Mouse (Mus musculus) heart, adult 2 months (tissue): ENCODE measurements around the gene Ampd3. TPM values are rescaled to one million over a fixed set of nuclear protein-coding genes. Genes with fewer than 3 reads are reported as not detected.

Experiments used
- DNase-seq, 2 experiments: peaks; one replicate each; pipeline ENCODE4 v3.0.0; 2021
- H3K27ac ChIP-seq: fragments of 200-600 bp; 2 replicates; pipeline ENCODE4 v1.8.1; 2022
- H3K27me3 ChIP-seq: fragments of 200-500 bp; 2 replicates; pipeline ENCODE4 v1.6.1; 2012; ENCODE audit warnings: mild to moderate bottlenecking, low read length, inconsistent platforms, mixed read lengths; ENCODE audit not compliant: control insufficient read depth, insufficient read depth
- H3K36me3 ChIP-seq: fragments of 200-500 bp; 2 replicates; pipeline ENCODE4 v1.6.1; 2012; ENCODE audit warnings: low read length, inconsistent platforms; ENCODE audit not compliant: control insufficient read depth, insufficient read depth
- H3K4me1 ChIP-seq: fragments of 200-500 bp; 2 replicates; pipeline ENCODE4 v1.6.1; 2011; ENCODE audit warnings: low read length; ENCODE audit not compliant: control insufficient read depth, insufficient read depth
- H3K4me3 ChIP-seq: fragments of 200-600 bp; 2 replicates; pipeline ENCODE4 v1.8.1; 2022
- H3K79me2 ChIP-seq: fragments of 200-500 bp; replicated peaks from 2 replicates; pipeline ENCODE4 v1.6.1; 2012; ENCODE audit warnings: mild to moderate bottlenecking, inconsistent platforms, low read length, moderate library complexity, mixed read lengths; ENCODE audit not compliant: control insufficient read depth, insufficient read depth
- H3K9ac ChIP-seq: fragments of 200-500 bp; 2 replicates; pipeline ENCODE4 v1.6.1; 2012; ENCODE audit warnings: low read depth, mild to moderate bottlenecking, control low read depth, inconsistent platforms, low read length, mixed read lengths
- CTCF ChIP-seq: fragments of 200-600 bp; IDR thresholded peaks from 2 replicates; pipeline ENCODE4 v1.8.1; 2022; ENCODE audit warnings: antibody characterized with exemption, mild to moderate bottlenecking, moderate library complexity
- EP300 ChIP-seq: fragments of 200-500 bp; IDR thresholded peaks from 2 replicates; pipeline ENCODE4 v1.6.1; 2011; ENCODE audit warnings: low read depth, low read length, control low read depth; ENCODE audit not compliant: insufficient read depth
- POLR2A ChIP-seq: fragments of 200-500 bp; IDR thresholded peaks from 2 replicates; pipeline ENCODE4 v1.6.1; 2011; ENCODE audit warnings: mild to moderate bottlenecking, low read depth, low read length, control low read depth; ENCODE audit not compliant: insufficient read depth
- WGBS: fragments of 180-500 bp; shearing (Covaris S2); methylation state at CpG from one replicate; pipeline ENCODE4 v1.1.7; 2018; 5-methylcytosine and 5-hydroxymethylcytosine counted together
- intact Hi-C: fragments of 180-260 bp; cut with DNase I; formaldehyde crosslinking; loops from one replicate; pipeline ENCODE4 v1.15.1; 2025
- polyA plus RNA-seq: library from polyadenylated mRNA; depleted of rRNA; stranded (reverse); fragments of >200 nt; gene quantifications from 2 replicates; pipeline ENCODE4 v1.2.3, GENCODE M21; 2012
- total RNA-seq, 2 experiments: library from RNA; stranded (reverse); gene quantifications; 2 replicates each; pipeline ENCODE4 v1.2.3; 2021

Gene Ampd3
- total and polyA plus RNA-seq, 3 experiments, result 29.9 to 43.6 (median 38.9) TPM

DNA sequence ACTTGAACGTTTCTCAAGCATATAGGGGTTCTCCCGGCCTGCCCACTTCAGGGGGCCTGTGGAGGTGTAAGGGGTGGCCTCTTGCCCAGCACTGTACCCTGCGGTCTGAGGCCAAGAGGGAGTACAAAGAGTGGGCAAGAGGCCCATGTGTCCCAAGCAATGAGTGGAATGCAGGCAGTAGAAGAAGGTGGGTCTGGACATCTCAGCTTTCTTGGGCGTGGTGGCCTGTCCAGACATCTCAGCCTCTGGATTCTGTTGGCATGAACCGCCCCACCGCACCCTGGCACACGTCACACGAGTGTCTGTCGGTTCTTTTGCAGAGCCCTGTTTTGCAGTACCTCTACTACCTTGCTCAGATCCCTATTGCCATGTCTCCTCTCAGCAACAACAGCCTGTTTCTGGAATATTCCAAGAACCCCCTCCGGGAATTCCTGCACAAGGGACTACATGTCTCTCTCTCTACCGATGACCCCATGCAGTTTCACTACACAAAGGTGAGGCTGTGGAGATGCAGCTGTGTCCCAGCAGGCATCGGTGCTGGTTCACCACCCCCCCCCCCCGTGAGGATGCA lies 39.5 kb downstream of the Ampd3 start:
- Histone ChIP-seq H3K4me3 (no peak overlapping the region), H3K79me2 (no peaks in the 10 kb centered on the region), H3K27me3 (no peaks in the 10 kb centered on the region), H3K4me1 (peaks cover 9% of the 10 kb centered on the region), H3K36me3 (peaks cover 4% of the 10 kb centered on the region; the same call in 1 of the 2 replicates), H3K9ac (no peak overlapping the region), H3K27ac (no peak overlapping the region; the same call in 1 of the 2 replicates)
- TF ChIP-seq POLR2A (no peak), EP300 (no peak), CTCF (no peak)
- DNase-seq, result no peak
- intact Hi-C loops, result loop anchor here (10.0 kb wide), 1 partner anchor 263 kb away; no protein-coding TSS in a partner anchor
- WGBS, result 75% methylated on average over 13 of the region's 13 CpGs

DNA sequence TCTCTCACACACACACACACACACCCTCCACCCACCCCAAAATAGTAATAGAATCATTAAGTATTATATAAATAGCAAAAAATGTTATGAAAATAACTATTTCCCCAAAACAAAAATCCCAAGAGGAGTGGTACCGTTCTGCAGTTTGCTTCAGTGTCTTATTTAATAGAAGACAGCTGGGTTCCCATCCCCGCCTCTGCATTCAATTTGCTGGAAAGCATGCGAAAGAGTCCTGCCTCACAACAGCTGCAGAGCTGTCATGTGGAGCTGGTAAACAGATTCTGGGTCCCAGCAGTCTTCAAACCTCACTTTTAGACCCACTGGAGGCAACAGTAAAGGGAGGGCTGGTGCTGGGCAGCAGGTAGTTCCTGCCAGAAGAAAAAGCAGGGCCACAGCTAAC lies 41.0 kb downstream of the Ampd3 start:
- Histone ChIP-seq H3K36me3 (peaks cover 4% of the 10 kb centered on the region; the same call in 1 of the 2 replicates), H3K27me3 (no peaks in the 10 kb centered on the region), H3K4me1 (peaks cover 9% of the 10 kb centered on the region), H3K79me2 (no peaks in the 10 kb centered on the region), H3K4me3 (no peak overlapping the region), H3K27ac (peak overlapping the region; percentile 61), H3K9ac (no peak overlapping the region)
- intact Hi-C loops, result loop anchor here (10.0 kb wide), 1 partner anchor 264 kb away; no protein-coding TSS in a partner anchor
- TF ChIP-seq CTCF (no peak), POLR2A (no peak), EP300 (no peak)
- DNase-seq, result no peak
- 69% methylated on average over 3 of the region's 3 CpGs for WGBS

GRCm38 (mm10) chr7:110809585-110810557 lies 41.9 kb downstream of the Ampd3 start:
- peaks cover 9% of the 10 kb centered on the region for H3K4me1 ChIP-seq
- 73% methylated on average over 18 of the region's 18 CpGs for WGBS
- TF ChIP-seq EP300, result peak; percentile 11; the same call in 1 of the 2 replicates
- no peak for TF ChIP-seq POLR2A

GRCm38 (mm10) chr7:110810995-110811394 lies 43.0 kb downstream of the Ampd3 start:
- H3K4me3 ChIP-seq, result no peak overlapping the region
- no peaks in the 10 kb centered on the region for H3K79me2 ChIP-seq
- H3K27me3 ChIP-seq, result no peaks in the 10 kb centered on the region
- peaks cover 10% of the 10 kb centered on the region for H3K4me1 ChIP-seq
- peak overlapping the region; percentile 43 for H3K27ac ChIP-seq
- intact Hi-C loops, result no loop called here
- TF ChIP-seq POLR2A (no peak), CTCF (no peak), EP300 (no peak)
- no peak for DNase-seq
- H3K9ac ChIP-seq, result no peak overlapping the region
- peaks cover 4% of the 10 kb centered on the region; the same call in 1 of the 2 replicates for H3K36me3 ChIP-seq
- 67% methylated on average over 8 of the region's 8 CpGs for WGBS

More at GRCm38 (mm10) chr7:110809585-110810557, 41.9 kb downstream of the Ampd3 start:
- DNase-seq, result no peak
- Histone ChIP-seq H3K9ac (no peak overlapping the region), H3K27ac (peak overlapping the region; percentile 61), H3K4me3 (no peak overlapping the region), H3K36me3 (peaks cover 4% of the 10 kb centered on the region; the same call in 1 of the 2 replicates), H3K79me2 (no peaks in the 10 kb centered on the region), H3K27me3 (no peaks in the 10 kb centered on the region)
- intact Hi-C loops, result loop anchor here (10.0 kb wide), 1 partner anchor 265 kb away; no protein-coding TSS in a partner anchor

DNA sequence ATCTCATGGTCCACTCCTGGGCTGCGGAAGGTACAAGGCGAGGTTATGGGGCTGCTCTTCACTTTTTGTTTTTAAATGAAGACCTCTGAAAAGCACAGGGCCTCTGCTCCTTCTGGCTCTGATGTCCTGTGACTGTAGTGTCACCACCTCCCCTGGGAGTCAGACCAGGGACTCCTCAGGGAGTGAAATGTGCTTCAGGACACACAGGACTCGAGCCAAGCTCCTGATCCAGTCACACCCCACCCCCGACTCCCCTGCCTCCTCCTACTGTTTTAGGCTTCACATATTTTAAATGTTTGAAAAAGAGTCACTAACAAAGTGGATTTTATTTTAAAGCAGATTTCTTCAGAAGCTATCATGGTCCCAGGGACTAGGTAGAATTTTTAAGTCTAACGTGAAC lies 43.5 kb downstream of the Ampd3 start:
- DNase-seq, result no peak
- H3K27ac ChIP-seq, result no peak overlapping the region; the same call in 1 of the 2 replicates
- no peak for TF ChIP-seq POLR2A
- TF ChIP-seq EP300, result no peak
- no peak for TF ChIP-seq CTCF
- peaks cover 10% of the 10 kb centered on the region for H3K4me1 ChIP-seq
- no peaks in the 10 kb centered on the region for H3K27me3 ChIP-seq
- no peak overlapping the region for H3K4me3 ChIP-seq
- H3K36me3 ChIP-seq, result peaks cover 4% of the 10 kb centered on the region; the same call in 1 of the 2 replicates
- WGBS, result 67% methylated on average over 5 of the region's 5 CpGs
- H3K9ac ChIP-seq, result no peak overlapping the region
- intact Hi-C loops, result no loop called here
- no peaks in the 10 kb centered on the region for H3K79me2 ChIP-seq
